Mouse (Mus musculus): ENCODE results near the gene Gm20518. TPM values are rescaled to one million over a fixed set of nuclear protein-coding genes. Genes with fewer than 3 reads are reported as not detected.

Gene Gm20518
- polyA plus RNA-seq, 1 experiment = 1.9 TPM

GRCm38 (mm10) chr16:17796519-17796918, 95.0 kb downstream of the Gm20518 start:
- 0 out of 2 replicates have a peak, but pooled peaks cover 9% of the 10 kb centered on the region for H3K4me1 ChIP-seq (ENCODE audit: control insufficient read depth, insufficient read depth, insufficient read length, low read length)
- H3K4me3 ChIP-seq (ENCODE audit: low read depth, low read length) = peak overlapping the region; percentile 64; the same call in 1 of the 2 replicates
- peaks cover 10% of the 10 kb centered on the region for H3K36me3 ChIP-seq (ENCODE audit: control insufficient read depth, insufficient read depth, low read length)
- TF ChIP-seq POLR2A (IDR thresholded peaks at IDR 0.05; ENCODE audit: low read depth, low read length) = no peak
- peaks cover 44% of the 10 kb centered on the region for H3K27me3 ChIP-seq (ENCODE audit: control insufficient read depth, insufficient read depth, low read length)
- H3K27ac ChIP-seq (ENCODE audit: insufficient read depth, low read depth, low read length) = no peak overlapping the region

GRCm38 (mm10) chr16:17795643-17796042, 95.8 kb downstream of the Gm20518 start:
- 0 out of 2 replicates have a peak, but pooled peaks cover 9% of the 10 kb centered on the region for H3K4me1 ChIP-seq (ENCODE audit: control insufficient read depth, insufficient read depth, insufficient read length, low read length)
- no peak for TF ChIP-seq POLR2A (IDR thresholded peaks at IDR 0.05; ENCODE audit: low read depth, low read length)
- no peak for TF ChIP-seq CTCF (IDR thresholded peaks at IDR 0.05; ENCODE audit: extremely low read depth, insufficient read length, insufficient replicate concordance, low read depth, low read length)
- no peak overlapping the region for H3K27ac ChIP-seq (ENCODE audit: insufficient read depth, low read depth, low read length)
- 68% methylated on average over 5 of the region's 5 CpGs for WGBS
- H3K27me3 ChIP-seq (ENCODE audit: control insufficient read depth, insufficient read depth, low read length) = peaks cover 39% of the 10 kb centered on the region
- H3K4me3 ChIP-seq (ENCODE audit: low read depth, low read length) = no peak overlapping the region
- H3K36me3 ChIP-seq (ENCODE audit: control insufficient read depth, insufficient read depth, low read length) = peaks cover 13% of the 10 kb centered on the region

- H3K27ac ChIP-seq (ENCODE audit: insufficient read depth, low read depth, low read length) = no peak overlapping the region
- H3K27me3 ChIP-seq (ENCODE audit: control insufficient read depth, insufficient read depth, low read length) = peaks cover 28% of the 10 kb centered on the region
- H3K36me3 ChIP-seq (ENCODE audit: control insufficient read depth, insufficient read depth, low read length) = peaks cover 24% of the 10 kb centered on the region
- no peak overlapping the region for H3K4me3 ChIP-seq (ENCODE audit: low read depth, low read length)
- TF ChIP-seq CTCF (IDR thresholded peaks at IDR 0.05; ENCODE audit: extremely low read depth, insufficient read length, insufficient replicate concordance, low read depth, low read length) (no peak), POLR2A (IDR thresholded peaks at IDR 0.05; ENCODE audit: low read depth, low read length) (no peak)
- H3K4me1 ChIP-seq (ENCODE audit: control insufficient read depth, insufficient read depth, insufficient read length, low read length) = 0 out of 2 replicates have a peak, but pooled peaks cover 9% of the 10 kb centered on the region
- 89% methylated on average over 4 of the region's 4 CpGs for WGBS
These were observed 97.4 kb downstream of the Gm20518 start for GRCm38 (mm10) chr16:17794047-17794446.

GRCm38 (mm10) chr16:17792728-17793127, 98.7 kb downstream of the Gm20518 start:
- Histone ChIP-seq H3K4me3 (ENCODE audit: low read depth, low read length) (no peak overlapping the region), H3K27ac (ENCODE audit: insufficient read depth, low read depth, low read length) (no peak overlapping the region), H3K4me1 (ENCODE audit: control insufficient read depth, insufficient read depth, insufficient read length, low read length) (0 out of 2 replicates have a peak, but pooled peaks cover 6% of the 10 kb centered on the region), H3K27me3 (ENCODE audit: control insufficient read depth, insufficient read depth, low read length) (peaks cover 16% of the 10 kb centered on the region), H3K36me3 (ENCODE audit: control insufficient read depth, insufficient read depth, low read length) (peaks cover 32% of the 10 kb centered on the region)
- WGBS = 85% methylated on average over 3 of the region's 3 CpGs
- TF ChIP-seq POLR2A (IDR thresholded peaks at IDR 0.05; ENCODE audit: low read depth, low read length) (no peak), CTCF (IDR thresholded peaks at IDR 0.05; ENCODE audit: extremely low read depth, insufficient read length, insufficient replicate concordance, low read depth, low read length) (no peak)

GRCm38 (mm10) chr16:17785337-17785736, 106.1 kb downstream of the Gm20518 start:
- Histone ChIP-seq H3K4me1 (ENCODE audit: control insufficient read depth, insufficient read depth, insufficient read length, low read length) (no peaks in the 10 kb centered on the region), H3K27me3 (ENCODE audit: control insufficient read depth, insufficient read depth, low read length) (no peaks in the 10 kb centered on the region), H3K4me3 (ENCODE audit: low read depth, low read length) (no peak overlapping the region), H3K36me3 (ENCODE audit: control insufficient read depth, insufficient read depth, low read length) (peaks cover 40% of the 10 kb centered on the region), H3K27ac (ENCODE audit: insufficient read depth, low read depth, low read length) (no peak overlapping the region)
- no peak for TF ChIP-seq POLR2A (IDR thresholded peaks at IDR 0.05; ENCODE audit: low read depth, low read length)
- no peak for TF ChIP-seq CTCF (IDR thresholded peaks at IDR 0.05; ENCODE audit: extremely low read depth, insufficient read length, insufficient replicate concordance, low read depth, low read length)
- 73% methylated on average over 3 of the region's 3 CpGs for WGBS

Other genes with a start within 250 kb of the Gm20518 start
- gene Ccdc74a, start 245.2 kb downstream of the Gm20518 start, polyA plus RNA-seq (2012; rRNA removed) = 0.39 and 0.76 TPM in 2 replicates
- gene Med15, start 158.8 kb downstream of the Gm20518 start, polyA plus RNA-seq (2012; rRNA removed) = 101 and 194 TPM in 2 replicates
- gene Klhl22, start 132.1 kb downstream of the Gm20518 start, polyA plus RNA-seq (2012; rRNA removed) = 34.8 and 60.9 TPM in 2 replicates
- 27.7 and 33.2 TPM in 2 replicates for gene Scarf2, start 94.4 kb downstream of the Gm20518 start, polyA plus RNA-seq (2012; rRNA removed)
- gene B830017H08Rik, start 58.5 kb downstream of the Gm20518 start, polyA plus RNA-seq (2012; rRNA removed) = not detected in 2 replicates
- 4.1 and 13.0 TPM in 2 replicates for gene Car15, start 53.3 kb downstream of the Gm20518 start, polyA plus RNA-seq (2012; rRNA removed)
- 0.08 TPM in 1 of 2 replicates, not detected in the other for gene Tssk1, start 2.6 kb upstream of the Gm20518 start, polyA plus RNA-seq (2012; rRNA removed)
- gene Dgcr2, start 6.9 kb upstream of the Gm20518 start, polyA plus RNA-seq (2012; rRNA removed) = 82.2 and 152 TPM in 2 replicates
- gene Tssk2, start 7.0 kb upstream of the Gm20518 start, polyA plus RNA-seq (2012; rRNA removed) = not detected in 2 replicates
- 6.6 and 15.8 TPM in 2 replicates for gene Ess2, start 19.7 kb upstream of the Gm20518 start, polyA plus RNA-seq (2012; rRNA removed)
- gene Gsc2, start 23.4 kb upstream of the Gm20518 start, polyA plus RNA-seq (2012; rRNA removed) = 0.36 TPM in 1 of 2 replicates, not detected in the other
- gene Slc25a1, start 36.5 kb upstream of the Gm20518 start, polyA plus RNA-seq (2012; rRNA removed) = 204 and 328 TPM in 2 replicates
- not detected in 2 replicates for gene Vpreb2, start 88.8 kb upstream of the Gm20518 start, polyA plus RNA-seq (2012; rRNA removed)
- 50.0 and 147 TPM in 2 replicates for gene Dgcr6, start 161.2 kb upstream of the Gm20518 start, polyA plus RNA-seq (2012; rRNA removed)
- 26.1 and 89.7 TPM in 2 replicates for gene Prodh, start 198.5 kb upstream of the Gm20518 start, polyA plus RNA-seq (2012; rRNA removed)
- gene Rtn4r, start 236.0 kb upstream of the Gm20518 start, polyA plus RNA-seq (2012; rRNA removed) = 8.4 and 21.9 TPM in 2 replicates